Mouse (Mus musculus): Measurements from ENCODE around the gene Fam186b. TPM values are rescaled to one million over a fixed set of nuclear protein-coding genes. Genes with fewer than 3 reads are reported as not detected.
A peak's percentile ranks its signal among the peaks of the same experiment; 100 is the strongest.

The Fam186b gene
- polyA plus RNA-seq, 1 experiment from 2014 or later: 0.24 TPM

DNA sequence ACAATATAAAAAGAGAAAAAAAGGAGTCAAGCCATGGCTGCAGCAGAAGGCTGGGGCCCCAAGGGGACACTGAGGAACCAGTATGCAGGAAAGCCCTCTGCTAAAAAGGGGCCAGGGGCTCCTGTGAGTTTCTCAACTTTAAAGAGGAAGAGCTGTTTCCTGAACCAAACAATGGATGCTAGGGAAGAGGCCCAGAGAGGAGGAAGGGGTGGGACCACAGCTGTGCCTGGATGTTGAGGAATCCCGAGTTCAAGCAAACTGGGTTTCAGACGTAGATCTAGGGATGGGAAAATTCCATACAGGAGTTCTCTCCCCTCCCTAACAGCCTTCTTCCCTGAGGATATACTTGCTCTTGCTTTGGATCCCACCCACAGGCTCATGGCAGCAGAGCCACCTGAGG, 30.7 kb upstream of the Fam186b start:
- H3K4me3 ChIP-seq (ENCODE audit: low read length): no peak overlapping the region
- ATAC-seq: peak; percentile 31; the same call in 1 of the 2 replicates
- peaks cover 6% of the 10 kb centered on the region for H3K4me1 ChIP-seq (ENCODE audit: control insufficient read depth, insufficient read depth, low read length)
- no peak overlapping the region for H3K4me2 ChIP-seq (ENCODE audit: low read depth, low read length)
- H3K27ac ChIP-seq (ENCODE audit: low read length): no peak overlapping the region
- H3K9me3 ChIP-seq (ENCODE audit: control insufficient read depth, low read length): no peaks in the 10 kb centered on the region
- WGBS: 44% methylated on average over 2 of the region's 2 CpGs
- peaks cover 10% of the 10 kb centered on the region; the same call in 1 of the 2 replicates for H3K36me3 ChIP-seq (ENCODE audit: control insufficient read depth, insufficient read depth, low read length)
- H3K9ac ChIP-seq (ENCODE audit: low read depth, low read length): no peak overlapping the region
- H3K27me3 ChIP-seq (replicated peaks; ENCODE audit: control insufficient read depth, insufficient read depth, low read length): no peaks in the 10 kb centered on the region

DNA sequence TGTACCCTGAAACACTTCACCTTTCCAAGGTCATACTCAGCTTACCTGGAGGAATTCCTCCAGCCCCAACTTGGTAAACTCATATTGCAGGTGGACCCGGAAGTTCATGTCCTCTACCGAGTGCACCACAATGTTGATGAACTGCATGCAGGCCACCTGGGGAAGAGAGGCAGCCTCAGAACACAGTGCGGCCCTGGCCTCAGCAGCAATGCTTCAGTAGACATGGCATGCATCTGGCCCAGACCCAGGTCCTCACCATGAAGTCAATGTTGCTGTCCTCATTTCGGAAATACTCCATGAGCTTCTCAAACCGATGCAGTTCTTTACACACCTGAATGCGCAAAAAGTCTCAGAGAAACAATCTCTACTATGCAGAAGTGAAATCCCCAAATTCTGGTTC, 29.9 kb upstream of the Fam186b start:
- Histone ChIP-seq H3K4me1 (ENCODE audit: control insufficient read depth, insufficient read depth, low read length) (no peaks in the 10 kb centered on the region), H3K4me3 (ENCODE audit: low read length) (no peak overlapping the region), H3K4me2 (ENCODE audit: low read depth, low read length) (no peak overlapping the region), H3K9ac (ENCODE audit: low read depth, low read length) (no peak overlapping the region), H3K9me3 (ENCODE audit: control insufficient read depth, low read length) (no peaks in the 10 kb centered on the region), H3K27ac (ENCODE audit: low read length) (no peak overlapping the region), H3K36me3 (ENCODE audit: control insufficient read depth, insufficient read depth, low read length) (peaks cover 10% of the 10 kb centered on the region; the same call in 1 of the 2 replicates), H3K27me3 (replicated peaks; ENCODE audit: control insufficient read depth, insufficient read depth, low read length) (no peaks in the 10 kb centered on the region)
- WGBS: 90% methylated on average over 6 of the region's 6 CpGs
- ATAC-seq: no peak

DNA sequence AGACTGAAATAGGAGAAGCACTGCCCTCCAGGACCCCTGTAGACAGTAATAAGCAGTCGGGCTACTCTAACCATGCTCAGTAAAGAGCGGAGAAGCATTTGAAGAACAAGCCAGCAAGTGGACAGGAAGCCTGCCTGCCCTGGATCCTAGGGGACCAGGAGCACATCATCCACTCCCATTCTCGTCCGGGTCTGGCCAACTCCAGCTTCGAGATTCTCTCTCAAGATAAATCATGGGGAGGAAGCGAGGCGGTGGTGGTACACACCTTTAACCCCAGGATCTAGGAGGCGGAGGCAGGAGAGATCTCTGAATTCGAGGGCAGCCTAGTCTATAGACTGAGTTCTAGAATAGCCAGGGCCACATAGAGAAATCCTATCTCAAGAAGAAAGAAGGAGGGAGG, 28.5 kb upstream of the Fam186b start:
- no peaks in the 10 kb centered on the region for H3K9me3 ChIP-seq (ENCODE audit: control insufficient read depth, low read length)
- no peak overlapping the region for H3K27ac ChIP-seq (ENCODE audit: low read length)
- H3K9ac ChIP-seq (ENCODE audit: low read depth, low read length): no peak overlapping the region
- peaks cover 12% of the 10 kb centered on the region; the same call in 1 of the 2 replicates for H3K36me3 ChIP-seq (ENCODE audit: control insufficient read depth, insufficient read depth, low read length)
- no peak for ATAC-seq
- H3K4me3 ChIP-seq (ENCODE audit: low read length): no peak overlapping the region
- H3K27me3 ChIP-seq (replicated peaks; ENCODE audit: control insufficient read depth, insufficient read depth, low read length): no peaks in the 10 kb centered on the region
- no peak overlapping the region for H3K4me2 ChIP-seq (ENCODE audit: low read depth, low read length)
- H3K4me1 ChIP-seq (ENCODE audit: control insufficient read depth, insufficient read depth, low read length): no peaks in the 10 kb centered on the region
- WGBS: 80% methylated on average over 9 of the region's 9 CpGs

DNA sequence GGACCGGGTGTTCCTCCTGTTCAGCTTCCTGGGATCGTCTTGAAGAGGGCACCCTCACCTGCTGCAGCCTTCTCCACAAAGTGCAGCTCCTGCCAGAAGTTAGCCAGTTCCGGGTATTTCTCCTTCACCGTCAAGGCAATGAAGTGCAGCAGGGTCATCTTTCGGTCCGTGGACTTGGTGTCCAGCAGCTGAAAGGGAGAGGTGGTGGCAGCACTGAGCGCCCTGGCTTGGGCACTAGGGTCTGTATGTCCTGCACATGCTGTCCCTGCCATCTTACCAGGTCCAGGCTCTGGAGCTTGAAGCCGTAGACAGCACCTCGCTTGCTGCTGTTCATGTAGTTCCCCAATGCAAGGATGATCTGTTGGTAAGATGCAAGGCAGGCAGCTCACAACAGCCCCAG, 25.3 kb upstream of the Fam186b start:
- H3K4me3 ChIP-seq (ENCODE audit: low read length): no peak overlapping the region
- no peak overlapping the region for H3K4me2 ChIP-seq (ENCODE audit: low read depth, low read length)
- WGBS: 79% methylated on average over 9 of the region's 9 CpGs
- peaks cover 9% of the 10 kb centered on the region; the same call in 1 of the 2 replicates for H3K36me3 ChIP-seq (ENCODE audit: control insufficient read depth, insufficient read depth, low read length)
- H3K27ac ChIP-seq (ENCODE audit: low read length): no peak overlapping the region
- ATAC-seq: no peak
- H3K27me3 ChIP-seq (replicated peaks; ENCODE audit: control insufficient read depth, insufficient read depth, low read length): no peaks in the 10 kb centered on the region
- H3K9me3 ChIP-seq (ENCODE audit: control insufficient read depth, low read length): no peaks in the 10 kb centered on the region
- peaks cover 7% of the 10 kb centered on the region; the same call in 1 of the 2 replicates for H3K4me1 ChIP-seq (ENCODE audit: control insufficient read depth, insufficient read depth, low read length)
- no peak overlapping the region for H3K9ac ChIP-seq (ENCODE audit: low read depth, low read length)

DNA sequence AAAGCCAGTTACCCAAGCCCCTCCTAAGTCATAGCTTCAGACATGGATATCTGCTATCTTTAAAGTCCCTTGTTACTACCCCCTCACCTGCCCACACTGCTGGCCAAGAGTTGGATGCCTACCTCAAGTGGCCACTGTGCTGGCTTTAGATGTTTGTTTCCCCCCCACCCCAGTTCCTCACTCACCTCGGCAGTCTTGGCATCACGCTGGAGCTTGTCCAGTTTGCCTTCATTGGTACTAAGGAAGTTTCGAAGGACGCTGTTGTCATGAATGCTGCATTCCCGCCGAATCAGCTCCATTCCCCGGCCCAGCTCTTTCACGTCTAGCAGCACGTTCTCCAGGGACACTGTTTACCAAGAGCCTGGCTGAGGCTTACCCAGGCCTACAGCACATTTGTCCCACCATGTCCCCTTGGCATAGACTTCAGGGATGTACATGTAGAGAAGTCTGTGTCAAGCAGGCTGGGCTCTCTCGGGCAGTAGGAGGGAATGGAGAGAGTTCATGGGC, 24.5 kb upstream of the Fam186b start:
- 80% methylated on average over 10 of the region's 10 CpGs for WGBS
- Histone ChIP-seq H3K9ac (ENCODE audit: low read depth, low read length) (no peak overlapping the region), H3K27me3 (replicated peaks; ENCODE audit: control insufficient read depth, insufficient read depth, low read length) (no peaks in the 10 kb centered on the region), H3K4me2 (ENCODE audit: low read depth, low read length) (no peak overlapping the region), H3K4me3 (ENCODE audit: low read length) (no peak overlapping the region), H3K36me3 (ENCODE audit: control insufficient read depth, insufficient read depth, low read length) (peaks cover 9% of the 10 kb centered on the region; the same call in 1 of the 2 replicates), H3K27ac (ENCODE audit: low read length) (0 out of 2 replicates have a peak overlapping the region, but pooled peaks have one; percentile 15), H3K9me3 (ENCODE audit: control insufficient read depth, low read length) (no peaks in the 10 kb centered on the region), H3K4me1 (ENCODE audit: control insufficient read depth, insufficient read depth, low read length) (peaks cover 7% of the 10 kb centered on the region; the same call in 1 of the 2 replicates)
- ATAC-seq: no peak

DNA sequence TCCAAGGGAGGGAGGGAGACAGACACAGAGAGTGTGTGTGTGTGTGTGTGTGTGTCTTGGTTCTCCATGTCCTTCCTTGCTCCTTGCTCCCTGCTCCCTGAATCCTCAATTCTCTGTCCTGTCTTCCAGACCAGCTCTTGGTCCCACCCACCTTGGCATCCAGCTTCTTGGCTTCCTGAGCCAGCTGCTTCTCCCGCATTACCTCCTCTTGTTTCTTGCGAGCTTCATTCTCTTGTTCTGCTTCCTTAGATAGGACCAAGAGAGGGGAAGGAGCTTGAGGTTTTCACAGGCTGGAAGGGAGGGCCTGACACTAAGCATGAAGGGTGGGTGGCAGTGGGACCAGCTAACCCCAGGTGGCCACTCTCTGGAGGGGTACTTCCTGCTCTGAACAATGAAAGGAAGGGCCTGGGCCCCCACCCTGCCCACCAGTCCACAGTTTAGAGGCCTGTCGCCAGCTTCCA, 23.8 kb upstream of the Fam186b start:
- no peak overlapping the region for H3K4me2 ChIP-seq (ENCODE audit: low read depth, low read length)
- no peaks in the 10 kb centered on the region for H3K27me3 ChIP-seq (replicated peaks; ENCODE audit: control insufficient read depth, insufficient read depth, low read length)
- ATAC-seq: no peak
- H3K4me3 ChIP-seq (ENCODE audit: low read length): no peak overlapping the region
- no peak overlapping the region for H3K9ac ChIP-seq (ENCODE audit: low read depth, low read length)
- no peaks in the 10 kb centered on the region for H3K9me3 ChIP-seq (ENCODE audit: control insufficient read depth, low read length)
- H3K36me3 ChIP-seq (ENCODE audit: control insufficient read depth, insufficient read depth, low read length): peaks cover 9% of the 10 kb centered on the region; the same call in 1 of the 2 replicates
- WGBS: 66% methylated on average over 3 of the region's 3 CpGs
- H3K4me1 ChIP-seq (ENCODE audit: control insufficient read depth, insufficient read depth, low read length): peaks cover 7% of the 10 kb centered on the region; the same call in 1 of the 2 replicates
- peak overlapping the region; percentile 52 for H3K27ac ChIP-seq (ENCODE audit: low read length)

DNA sequence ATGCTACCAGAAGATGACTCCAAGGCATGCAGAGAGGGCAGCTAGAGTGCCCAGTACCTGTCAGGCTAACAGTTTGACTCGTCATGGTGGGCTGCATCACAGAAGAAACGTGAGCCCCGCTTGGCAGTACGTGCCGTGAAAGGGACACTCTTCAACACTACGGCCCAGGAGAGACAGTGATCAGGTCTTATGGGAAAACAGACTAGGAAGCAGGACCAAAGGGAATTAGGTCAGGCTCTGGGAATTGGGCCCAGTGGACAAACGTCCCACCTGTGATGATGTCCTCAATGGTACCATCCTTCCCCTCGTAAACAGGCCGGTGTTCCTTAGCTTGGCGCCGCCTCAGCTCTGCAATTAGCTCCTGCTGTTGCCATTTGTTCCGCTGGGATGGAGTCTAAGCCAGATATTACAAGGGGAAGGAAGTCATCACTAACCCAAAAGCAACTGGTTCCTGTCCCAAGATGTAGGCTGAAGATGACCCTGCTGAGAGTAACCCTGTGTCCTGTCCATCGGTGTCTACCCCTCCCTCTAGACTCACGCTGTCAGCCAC, 23.2 kb upstream of the Fam186b start:
- Histone ChIP-seq H3K27me3 (replicated peaks; ENCODE audit: control insufficient read depth, insufficient read depth, low read length) (no peaks in the 10 kb centered on the region), H3K9ac (ENCODE audit: low read depth, low read length) (no peak overlapping the region), H3K4me3 (ENCODE audit: low read length) (no peak overlapping the region), H3K27ac (ENCODE audit: low read length) (no peak overlapping the region), H3K36me3 (ENCODE audit: control insufficient read depth, insufficient read depth, low read length) (peaks cover 9% of the 10 kb centered on the region; the same call in 1 of the 2 replicates), H3K9me3 (ENCODE audit: control insufficient read depth, low read length) (no peaks in the 10 kb centered on the region), H3K4me1 (ENCODE audit: control insufficient read depth, insufficient read depth, low read length) (peaks cover 7% of the 10 kb centered on the region; the same call in 1 of the 2 replicates), H3K4me2 (ENCODE audit: low read depth, low read length) (no peak overlapping the region)
- WGBS: 79% methylated on average over 14 of the region's 14 CpGs
- ATAC-seq: no peak

DNA sequence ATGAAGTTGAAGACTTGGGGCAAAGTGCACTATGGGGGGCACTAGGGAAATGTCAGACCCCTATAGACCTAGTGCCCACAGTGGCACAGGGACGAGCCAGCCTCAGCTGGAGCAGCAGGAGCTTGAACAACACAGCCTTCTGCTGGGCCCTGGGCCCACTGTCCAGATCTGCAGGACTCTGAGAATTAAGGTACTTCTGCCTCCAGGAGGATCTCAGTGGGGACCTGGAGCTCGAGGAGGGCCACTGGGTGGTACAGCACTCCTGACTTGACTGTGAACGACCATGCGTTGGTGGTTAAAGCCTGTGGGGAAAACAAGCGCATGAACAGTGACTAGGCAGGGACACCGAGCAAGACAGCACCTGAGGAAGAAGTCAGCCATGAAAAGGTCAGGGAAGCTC, 22.4 kb upstream of the Fam186b start:
- no peak overlapping the region for H3K4me3 ChIP-seq (ENCODE audit: low read length)
- H3K36me3 ChIP-seq (ENCODE audit: control insufficient read depth, insufficient read depth, low read length): peaks cover 7% of the 10 kb centered on the region; the same call in 1 of the 2 replicates
- no peaks in the 10 kb centered on the region for H3K27me3 ChIP-seq (replicated peaks; ENCODE audit: control insufficient read depth, insufficient read depth, low read length)
- no peaks in the 10 kb centered on the region for H3K9me3 ChIP-seq (ENCODE audit: control insufficient read depth, low read length)
- ATAC-seq: no peak
- H3K4me1 ChIP-seq (ENCODE audit: control insufficient read depth, insufficient read depth, low read length): peaks cover 7% of the 10 kb centered on the region; the same call in 1 of the 2 replicates
- no peak overlapping the region for H3K9ac ChIP-seq (ENCODE audit: low read depth, low read length)
- H3K4me2 ChIP-seq (ENCODE audit: low read depth, low read length): no peak overlapping the region
- peak overlapping the region; percentile 54 for H3K27ac ChIP-seq (ENCODE audit: low read length)
- 85% methylated on average over 6 of the region's 6 CpGs for WGBS

DNA sequence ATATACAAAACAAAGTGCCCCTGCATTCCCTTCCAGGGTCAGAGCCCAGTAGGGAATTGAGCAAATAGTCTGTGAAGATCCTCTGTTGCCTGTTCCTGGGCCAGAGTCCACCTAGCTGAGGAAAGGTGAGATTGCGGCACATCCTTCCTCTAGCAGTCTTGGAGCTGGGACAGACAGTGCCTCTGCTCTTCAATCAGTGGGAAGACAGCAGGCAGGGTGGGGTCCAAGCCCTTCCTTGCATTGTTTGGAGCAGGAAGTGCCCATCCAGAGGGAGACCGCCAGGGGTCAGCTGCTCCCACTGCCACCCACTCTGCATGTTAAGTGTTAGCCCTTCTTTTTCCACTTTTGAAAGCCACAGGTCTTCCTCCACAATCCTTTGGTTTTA, 21.6 kb upstream of the Fam186b start:
- ATAC-seq: peak; percentile 55
- peaks cover 7% of the 10 kb centered on the region; the same call in 1 of the 2 replicates for H3K4me1 ChIP-seq (ENCODE audit: control insufficient read depth, insufficient read depth, low read length)

More for the DNA sequence above, 21.6 kb upstream of the Fam186b start:
- H3K4me3 ChIP-seq (ENCODE audit: low read length): no peak overlapping the region
- H3K4me2 ChIP-seq (ENCODE audit: low read depth, low read length): no peak overlapping the region
- H3K9ac ChIP-seq (ENCODE audit: low read depth, low read length): peak overlapping the region; percentile 27
- peak overlapping the region; percentile 54 for H3K27ac ChIP-seq (ENCODE audit: low read length)
- H3K27me3 ChIP-seq (replicated peaks; ENCODE audit: control insufficient read depth, insufficient read depth, low read length): no peaks in the 10 kb centered on the region
- H3K9me3 ChIP-seq (ENCODE audit: control insufficient read depth, low read length): no peaks in the 10 kb centered on the region
- H3K36me3 ChIP-seq (ENCODE audit: control insufficient read depth, insufficient read depth, low read length): peaks cover 7% of the 10 kb centered on the region; the same call in 1 of the 2 replicates
- WGBS: 75% methylated on average over 2 of the region's 2 CpGs
